Mouse (Mus musculus): ENCODE measurements around the gene Slc6a8.
A peak's percentile ranks its signal among the peaks of the same experiment; 100 is the strongest.

Gene Slc6a8

DNA sequence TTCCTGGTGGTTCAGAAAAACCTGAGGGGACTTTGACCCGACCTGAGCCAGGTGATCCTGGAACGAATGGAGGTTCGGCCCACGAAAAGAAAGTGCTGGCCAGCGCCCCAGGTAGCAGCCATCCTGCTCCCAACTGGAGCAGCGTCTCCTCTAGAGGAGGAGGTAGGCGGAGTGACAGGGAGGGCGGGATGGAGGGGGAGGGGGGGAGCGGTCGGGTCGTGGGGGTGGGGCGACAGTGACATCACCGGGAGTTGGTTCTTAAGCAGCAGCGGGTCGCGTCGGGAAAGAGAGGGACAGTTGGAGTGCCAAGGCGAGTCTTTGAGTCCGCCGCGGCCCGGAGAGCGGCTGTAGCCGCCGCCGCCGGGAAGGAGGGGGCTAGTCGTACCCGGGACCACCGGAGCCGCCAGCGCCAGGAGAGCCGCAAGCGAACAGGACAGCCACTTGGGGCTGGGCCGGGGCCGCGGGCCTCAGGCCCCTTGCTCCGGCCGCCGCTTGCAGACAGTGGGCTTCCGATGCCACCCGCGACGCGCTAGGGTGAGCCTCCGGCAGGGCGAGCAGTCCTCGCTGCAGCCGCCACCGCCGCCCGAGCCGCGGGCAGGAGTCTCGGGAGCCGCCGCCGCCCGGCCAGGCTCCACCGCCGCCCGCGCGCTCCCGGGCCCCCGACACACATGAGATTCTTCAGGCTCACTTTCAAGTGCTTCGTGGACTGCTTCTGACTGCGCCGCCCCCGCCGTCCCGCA is at the start of gene Slc6a8:
Slc6a8 (plus strand) TSS at position 272 of the 740 bp plus-strand sequence.
- peak; percentile 98 for DNase-seq

DNA sequence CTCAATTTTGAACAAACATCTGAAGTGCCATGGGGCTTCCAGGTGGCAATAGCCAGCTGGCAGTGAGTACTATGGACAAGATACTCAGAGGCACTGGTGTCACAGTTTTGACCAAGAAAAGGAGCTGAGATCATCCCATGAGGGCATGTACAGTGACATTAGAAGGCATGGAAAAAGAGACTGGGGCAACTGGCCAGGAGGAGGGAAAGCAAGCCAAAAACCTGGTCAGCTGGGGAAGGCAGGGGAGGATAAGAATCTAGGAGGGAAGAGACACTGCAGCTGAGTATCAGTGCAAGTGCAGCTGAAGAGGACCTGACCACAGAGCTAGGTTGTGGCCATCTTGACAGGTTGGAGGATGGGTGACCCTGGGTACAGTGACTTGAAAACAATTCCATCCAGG is 46.0 kb upstream of the Slc6a8 start:
- peak; percentile 29 for DNase-seq

DNA sequence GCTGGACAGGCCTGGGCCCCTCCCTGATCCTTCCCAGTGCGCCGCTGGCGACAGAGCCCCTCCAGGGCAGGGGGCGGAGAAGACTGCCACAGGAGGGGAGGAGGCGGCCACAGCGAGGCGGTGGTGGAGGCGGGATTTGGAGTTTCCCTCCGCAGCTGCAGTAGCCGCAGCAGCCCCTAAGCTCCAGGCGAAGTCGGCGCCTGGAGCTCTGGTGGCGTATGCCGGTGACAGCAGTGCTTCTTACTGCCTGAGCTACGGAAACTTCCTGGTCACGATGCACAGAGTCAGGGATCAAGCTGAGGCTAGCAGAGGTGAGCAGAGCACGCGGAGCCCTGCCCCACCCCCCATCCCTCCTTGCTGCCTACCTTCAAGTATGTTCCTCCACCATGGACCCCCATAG is 37.5 kb upstream of the Slc6a8 start:
- no peak for DNase-seq

DNA sequence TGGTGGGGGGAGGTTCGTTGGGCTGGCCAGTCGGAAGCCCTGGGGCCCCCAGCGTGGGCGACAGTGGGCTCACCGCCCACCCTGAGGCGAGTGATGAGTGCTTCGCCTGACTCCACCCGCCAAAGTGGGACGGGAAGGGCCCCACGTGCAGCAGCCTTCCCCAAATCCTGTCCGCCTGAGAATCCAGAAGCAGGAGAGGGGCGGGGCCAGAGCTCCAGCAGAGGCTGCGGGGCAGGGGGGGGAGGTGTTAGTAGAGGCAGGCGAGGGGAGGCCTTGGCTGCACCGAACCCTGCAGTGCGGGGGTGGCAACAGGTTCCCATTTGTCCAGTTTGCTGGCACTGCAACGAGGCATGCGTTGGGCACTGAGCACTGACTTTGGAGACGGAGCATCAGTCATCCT is 35.5 kb upstream of the Slc6a8 start:
- no peak for DNase-seq

DNA sequence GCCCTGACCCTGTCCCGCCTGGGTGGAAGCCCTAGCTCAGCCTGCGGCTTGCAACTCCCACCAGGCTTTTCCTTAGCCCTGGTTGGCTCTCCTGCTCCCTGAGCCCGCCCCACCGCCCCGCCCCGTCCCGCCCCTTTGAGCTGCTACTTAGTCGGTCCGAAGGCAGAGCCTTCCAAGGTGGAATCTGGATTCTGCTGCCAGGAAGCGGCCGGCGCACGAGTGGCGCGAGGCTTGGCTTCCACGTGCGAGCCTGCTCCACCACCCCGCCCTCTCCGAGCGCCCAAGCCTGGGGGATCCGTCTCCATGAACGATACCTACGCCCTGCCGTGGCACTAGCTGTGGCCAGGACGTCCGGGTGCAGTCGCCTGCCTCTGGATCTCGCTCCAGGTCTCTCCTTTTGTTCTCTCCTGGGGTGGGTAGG is 33.7 kb upstream of the Slc6a8 start, which contains the start of gene Dusp9:
Dusp9 (plus strand) TSS at position 165 of the 421 bp plus-strand sequence.
- peak; percentile 90 for DNase-seq

DNA sequence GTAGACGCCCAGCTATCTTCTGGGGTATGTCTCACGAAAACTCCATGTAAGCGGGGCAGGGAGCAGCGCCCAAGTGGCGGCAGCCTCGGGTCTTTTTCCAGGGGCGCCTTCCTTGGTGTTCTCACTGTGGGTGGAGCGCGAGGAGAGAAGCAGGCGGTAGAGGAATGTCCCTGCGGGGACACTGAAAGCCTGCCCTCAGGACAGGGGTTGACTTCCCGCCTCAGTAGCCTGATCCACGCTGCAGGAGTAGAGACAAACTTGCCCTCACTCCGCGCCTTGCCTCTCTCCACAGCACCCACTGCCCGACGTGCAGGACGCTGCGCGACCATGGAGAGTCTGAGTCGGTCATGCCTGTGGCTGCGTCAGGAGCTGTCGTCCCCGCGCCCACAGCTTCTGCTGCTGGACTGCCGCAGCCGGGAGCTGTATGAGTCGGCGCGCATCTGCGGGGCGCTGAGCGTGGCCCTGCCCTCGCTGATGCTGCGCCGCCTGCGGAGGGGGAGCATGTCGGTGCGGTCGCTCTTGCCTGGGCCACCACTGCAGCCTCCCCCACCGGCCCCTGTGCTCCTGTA is 33.0 kb upstream of the Slc6a8 start:
- DNase-seq, result no peak

DNA sequence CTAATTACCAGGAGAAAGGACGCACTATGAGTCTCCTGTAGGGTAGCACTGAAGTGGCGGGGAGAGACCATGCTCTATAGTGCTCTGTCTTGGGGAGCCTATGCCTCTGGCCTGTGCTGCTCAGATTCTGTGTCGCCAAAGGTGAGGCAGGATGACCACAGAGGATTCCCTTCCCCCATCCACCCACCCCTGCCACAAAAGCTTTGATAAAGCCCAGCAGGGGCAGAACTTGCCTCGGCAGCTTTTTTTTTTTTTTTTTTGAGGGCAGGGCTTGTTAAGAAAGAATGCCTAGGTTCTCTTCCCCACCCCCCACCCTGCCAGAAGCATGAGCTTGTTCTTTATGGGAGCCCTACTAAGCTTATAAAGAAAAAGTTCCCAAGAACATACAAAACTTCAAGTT is 27.8 kb upstream of the Slc6a8 start:
- DNase-seq, result no peak

DNA sequence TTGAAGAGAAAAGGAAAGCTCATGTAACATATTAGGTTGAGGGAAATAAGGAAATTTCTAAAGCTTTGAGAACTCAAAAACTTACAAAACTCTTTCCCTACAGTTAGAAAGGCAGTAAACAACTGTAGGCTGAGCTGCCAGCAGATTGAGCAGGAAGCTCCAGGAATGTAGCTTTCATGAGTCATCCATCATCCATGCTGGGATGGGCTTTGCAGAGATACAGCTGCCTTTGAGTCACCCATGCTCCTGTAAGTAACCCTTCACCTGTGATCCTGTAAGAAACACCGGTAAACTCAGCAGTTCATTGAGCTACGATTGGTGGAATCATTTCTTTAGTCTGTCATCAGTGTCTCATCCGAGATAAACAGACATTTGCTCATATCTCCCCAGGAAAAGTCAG is 22.1 kb upstream of the Slc6a8 start:
- DNase-seq, result no peak

DNA sequence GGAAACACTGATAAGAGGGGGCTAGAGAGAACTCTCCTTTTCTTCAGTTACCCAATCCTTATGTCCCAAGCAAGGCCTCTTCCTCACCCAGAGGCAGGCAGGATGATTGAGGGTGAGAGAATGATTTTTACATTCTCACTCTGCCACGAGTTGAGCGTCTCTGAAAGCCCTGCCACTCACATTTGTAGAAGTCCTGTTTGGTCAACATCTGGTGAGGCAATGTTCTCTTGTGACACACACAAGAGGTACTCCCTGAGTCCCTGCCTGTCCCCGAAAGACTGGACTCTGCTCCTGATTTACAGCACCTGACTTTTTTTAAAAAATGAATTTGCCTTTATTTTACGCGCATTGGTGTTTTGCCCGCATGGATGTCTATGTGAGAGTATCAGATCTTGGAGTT is 19.6 kb upstream of the Slc6a8 start:
- DNase-seq, result no peak

DNA sequence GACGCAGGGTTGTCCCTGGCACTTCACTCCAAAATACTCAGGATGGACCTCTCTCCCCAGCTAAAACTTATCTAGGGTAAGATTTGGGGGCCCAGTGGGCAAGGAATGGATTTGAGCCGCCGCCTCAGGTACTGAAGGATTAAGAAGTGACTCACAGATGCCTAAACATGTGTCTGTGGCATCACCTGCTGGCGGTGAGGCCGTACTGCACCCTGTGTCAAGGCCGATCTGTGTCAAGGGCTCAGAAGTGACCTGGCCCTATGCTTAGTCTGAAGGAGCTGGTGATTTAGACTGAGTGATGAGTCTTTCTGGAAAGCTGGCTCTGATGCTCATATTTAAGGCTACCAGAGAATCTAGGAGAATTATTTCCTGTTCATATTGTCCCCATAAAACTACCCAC is 18.8 kb upstream of the Slc6a8 start:
- DNase-seq, result peak; percentile 94

DNA sequence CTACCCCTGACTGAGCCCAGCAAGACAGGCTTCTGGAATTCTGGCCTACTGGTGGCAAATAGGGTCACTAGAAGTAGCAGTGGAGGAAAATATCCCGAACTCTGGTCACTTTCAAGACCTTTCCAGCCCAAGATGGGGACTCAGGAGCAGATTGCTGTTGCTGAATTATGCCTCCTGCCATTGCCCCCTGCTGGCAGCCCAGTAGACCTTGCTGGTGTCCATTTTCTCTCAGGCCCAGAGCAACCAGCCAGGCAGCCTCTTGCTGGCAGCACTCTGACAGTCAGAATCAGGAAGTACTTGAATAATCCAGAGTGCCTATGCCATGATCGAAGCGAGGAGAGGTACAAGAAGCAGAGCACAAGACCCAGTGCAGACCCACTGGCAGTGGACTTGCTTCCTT is 17.4 kb upstream of the Slc6a8 start:
- peak; percentile 85 for DNase-seq

DNA sequence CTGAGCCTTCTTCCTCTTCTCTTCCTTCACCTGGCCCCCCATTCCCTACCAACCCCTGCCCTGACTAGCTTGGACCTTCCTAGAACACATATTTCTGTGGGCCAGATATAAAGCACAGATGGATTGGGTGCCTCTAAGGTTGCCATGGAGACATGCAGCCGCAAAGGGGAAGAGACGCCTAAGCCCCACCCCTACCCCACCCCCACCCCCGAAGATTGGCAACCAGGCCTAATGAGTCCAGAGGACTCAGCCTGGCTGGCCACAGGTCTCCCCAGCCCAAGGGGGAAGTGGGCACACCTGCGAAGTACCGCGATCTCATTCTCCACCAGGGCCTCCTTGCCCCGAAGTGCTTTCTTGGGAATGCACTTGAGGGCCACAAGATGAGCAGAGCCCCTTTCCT is 14.6 kb upstream of the Slc6a8 start:
- peak; percentile 76 for DNase-seq

DNA sequence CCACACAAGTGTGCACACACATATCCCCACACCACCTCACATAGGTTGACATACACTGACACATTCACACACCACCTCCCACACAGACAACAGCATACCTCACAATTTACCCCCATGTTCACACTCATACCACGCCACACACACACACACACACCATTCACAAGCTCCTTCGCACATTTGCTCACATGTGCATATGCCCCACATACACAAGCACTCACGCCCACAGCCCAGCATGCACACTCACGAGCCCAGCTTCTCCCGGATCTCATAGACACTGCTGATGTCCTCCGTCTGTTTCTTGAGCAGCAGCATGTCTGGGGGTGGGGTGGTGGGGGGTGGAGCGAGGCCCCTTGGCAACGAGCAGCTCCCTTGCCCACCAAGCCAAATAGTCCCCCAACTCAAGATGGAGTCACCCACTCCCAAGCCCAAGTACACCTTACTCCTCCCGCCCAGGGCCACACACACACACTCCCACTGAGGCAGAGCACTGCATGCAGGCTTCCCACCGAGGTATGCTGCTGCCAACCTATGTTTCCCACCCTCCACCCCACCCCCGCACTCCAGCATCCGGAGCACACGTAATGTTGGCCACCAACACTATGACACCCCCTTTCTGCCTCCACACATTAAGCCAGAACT is 13.9 kb upstream of the Slc6a8 start:
- DNase-seq, result peak; percentile 71

DNA sequence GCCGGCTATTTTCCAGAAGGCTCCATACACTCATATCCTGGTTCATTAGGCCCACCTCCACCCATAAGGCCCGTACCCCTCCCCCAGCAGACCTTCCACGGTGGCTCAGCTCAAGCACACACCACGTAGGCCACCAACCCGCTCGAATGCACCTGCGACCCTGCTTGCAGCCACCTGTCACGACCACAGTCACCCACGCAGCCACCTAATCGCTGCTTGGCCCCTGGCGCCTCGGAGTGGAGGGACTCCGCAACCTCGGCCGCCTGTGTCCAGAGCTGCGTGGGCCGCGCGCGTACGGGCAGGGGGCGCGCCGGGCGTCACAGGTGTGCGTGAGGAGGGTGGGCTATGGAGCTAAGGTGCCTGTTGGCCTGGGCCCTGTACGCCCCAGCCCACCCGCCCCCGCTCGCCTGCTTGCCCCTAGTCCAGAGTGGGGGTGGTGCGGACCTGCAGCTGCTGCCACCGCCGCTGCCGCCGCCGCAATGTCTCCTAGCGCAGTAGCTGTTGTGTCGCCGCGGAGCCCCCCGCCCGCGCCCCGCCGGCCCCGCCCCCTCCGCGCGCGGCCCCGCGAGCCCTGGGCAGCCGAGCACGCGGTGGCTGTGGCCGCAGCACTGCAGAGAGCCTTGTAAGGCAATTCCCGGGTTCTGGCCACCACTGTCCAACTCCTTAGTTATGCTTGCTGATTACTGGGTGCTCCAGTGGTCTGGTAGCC is 13.2 kb upstream of the Slc6a8 start, which contains the start of gene Pnck:
Pnck (minus strand) TSS at position 543 of the 709 bp plus-strand sequence.
- DNase-seq, result peak; percentile 89

DNA sequence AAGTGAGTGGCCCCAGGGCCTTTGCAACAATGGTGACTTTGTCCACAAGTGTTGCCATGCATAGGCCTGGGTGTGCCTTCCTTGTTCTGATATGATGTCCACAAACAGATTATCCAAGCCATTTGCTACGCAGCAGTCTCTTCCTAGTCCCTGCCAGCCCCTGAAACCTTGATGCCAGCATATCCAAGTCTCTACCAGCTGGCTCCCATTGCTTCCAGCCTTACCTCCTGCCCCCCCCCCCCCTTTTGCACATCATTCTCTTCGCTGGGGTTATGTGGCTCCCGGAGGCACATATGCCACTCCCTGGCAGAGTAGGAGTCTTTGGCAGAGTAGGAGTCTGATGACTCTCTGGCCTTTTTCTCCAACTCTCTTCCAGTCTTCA is 12.7 kb upstream of the Slc6a8 start:
- DNase-seq, result no peak

DNA sequence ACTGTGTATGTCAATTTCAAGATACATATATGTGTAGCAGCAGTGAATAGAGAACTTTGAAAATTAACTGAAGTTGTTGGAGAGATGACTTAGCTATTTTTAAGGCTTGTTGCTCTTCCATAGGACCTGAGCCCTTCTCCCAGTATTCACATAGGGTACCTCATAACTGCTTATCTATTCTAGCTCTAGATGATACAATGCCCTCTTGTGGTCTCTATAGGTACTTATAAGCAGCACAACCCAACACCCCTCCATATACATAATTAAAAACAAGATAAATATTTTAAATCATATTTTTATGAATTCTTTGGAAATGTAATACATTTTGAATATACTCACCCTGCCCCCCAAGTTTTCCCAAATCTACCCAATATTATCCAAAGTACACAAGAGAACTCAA is 9.8 kb upstream of the Slc6a8 start:
- DNase-seq, result no peak

DNA sequence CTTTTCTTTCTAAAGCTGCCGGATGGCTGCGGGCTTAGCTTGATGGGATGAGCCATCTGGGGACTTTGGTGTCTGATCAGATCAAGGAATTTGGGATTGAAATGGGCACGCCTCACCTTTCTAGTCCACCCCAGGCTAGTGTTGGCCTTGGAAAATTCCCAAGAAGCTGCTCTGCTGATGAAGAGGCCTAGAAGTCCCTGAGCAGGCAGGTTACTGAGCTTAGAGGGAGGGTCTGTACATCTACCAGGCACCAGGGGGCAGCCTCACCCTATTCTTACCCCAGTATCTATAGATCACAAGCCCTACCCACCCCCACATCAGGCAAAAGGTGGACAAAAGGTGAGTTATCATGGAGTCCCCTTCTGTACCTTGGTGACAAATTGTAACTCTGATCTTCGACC is 919 bp upstream of the Slc6a8 start:
- DNase-seq, result peak; percentile 91

DNA sequence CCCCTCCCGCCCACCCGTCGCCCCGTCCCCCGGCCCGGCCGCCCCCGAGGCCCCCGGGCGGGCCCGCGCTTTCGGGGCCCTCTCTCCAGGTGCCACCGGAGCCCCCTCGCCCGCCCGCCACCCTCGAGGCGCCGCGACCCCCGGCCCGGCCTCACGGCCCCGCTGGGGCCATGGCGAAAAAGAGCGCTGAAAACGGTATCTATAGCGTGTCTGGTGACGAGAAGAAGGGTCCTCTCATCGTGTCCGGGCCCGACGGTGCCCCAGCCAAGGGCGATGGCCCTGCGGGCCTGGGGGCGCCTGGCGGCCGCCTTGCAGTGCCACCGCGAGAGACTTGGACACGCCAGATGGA is 643 bp downstream of the Slc6a8 start:
- DNase-seq, result peak; percentile 75

DNA sequence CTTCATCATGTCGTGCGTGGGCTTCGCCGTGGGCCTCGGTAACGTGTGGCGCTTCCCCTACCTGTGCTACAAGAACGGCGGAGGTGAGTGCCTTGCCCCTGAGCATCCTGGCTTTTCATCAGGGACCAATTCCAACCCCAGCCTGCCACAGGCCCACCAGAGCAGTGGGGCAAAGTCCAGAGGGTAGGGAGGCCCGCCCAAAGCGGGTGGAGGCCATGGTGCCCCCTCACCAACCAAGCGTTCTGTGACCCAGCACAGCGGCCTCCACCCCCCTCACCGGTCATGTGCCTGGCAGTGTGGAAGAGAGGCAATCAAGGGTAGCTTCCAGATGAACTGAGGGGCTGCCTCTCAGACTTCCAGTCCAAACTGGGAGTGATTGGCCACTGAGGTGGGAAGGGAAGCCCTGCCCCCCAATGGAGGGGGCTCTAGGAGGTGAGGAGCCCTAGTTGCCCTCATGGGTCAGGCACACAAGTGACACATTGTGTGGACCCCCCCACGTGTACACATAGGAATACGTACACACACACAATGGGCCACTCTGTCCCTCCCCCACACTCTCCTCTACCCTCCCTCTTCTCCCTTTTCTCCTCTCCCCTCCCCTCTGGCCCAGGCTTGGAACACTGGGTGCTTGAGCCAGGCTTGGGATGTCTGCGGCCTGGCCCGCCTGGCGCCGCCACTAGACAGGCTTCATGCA is 1.2 kb downstream of the Slc6a8 start:
- DNase-seq, result peak; percentile 96

DNA sequence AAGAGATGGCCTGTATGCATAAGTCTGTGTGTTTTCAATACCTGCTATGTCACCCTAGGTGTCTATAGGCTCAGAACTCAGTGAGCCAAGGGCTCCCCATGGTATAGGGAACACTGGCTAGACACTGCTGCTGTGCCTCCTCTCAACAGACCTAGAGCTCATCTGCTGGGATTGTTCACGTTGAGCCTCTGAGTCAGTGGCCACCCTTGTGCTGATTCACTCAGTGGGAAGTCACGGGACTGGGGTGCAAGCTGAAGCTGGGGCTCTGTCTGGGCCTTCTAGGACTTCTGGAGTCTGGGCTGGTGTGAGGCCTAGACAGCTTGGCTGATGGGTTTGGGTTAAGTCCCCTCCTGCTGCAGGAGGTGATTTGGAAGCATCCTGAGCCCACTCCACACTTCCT is 2.3 kb downstream of the Slc6a8 start:
- no peak for DNase-seq

DNA sequence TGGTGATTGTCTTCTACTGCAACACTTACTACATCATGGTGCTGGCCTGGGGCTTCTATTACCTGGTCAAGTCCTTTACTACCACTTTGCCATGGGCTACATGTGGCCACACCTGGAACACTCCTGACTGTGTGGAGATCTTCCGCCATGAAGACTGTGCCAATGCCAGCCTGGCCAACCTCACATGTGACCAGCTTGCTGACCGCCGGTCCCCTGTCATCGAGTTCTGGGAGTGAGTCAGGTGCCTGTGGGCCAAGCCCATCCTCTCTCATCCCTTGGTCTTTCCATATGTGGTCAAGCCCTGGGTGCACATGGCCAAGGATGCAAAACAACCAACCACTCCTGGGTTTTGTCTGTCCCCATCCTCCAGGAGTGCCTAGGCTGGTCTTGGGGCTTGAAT is 3.7 kb downstream of the Slc6a8 start:
- DNase-seq, result peak; percentile 84

DNA sequence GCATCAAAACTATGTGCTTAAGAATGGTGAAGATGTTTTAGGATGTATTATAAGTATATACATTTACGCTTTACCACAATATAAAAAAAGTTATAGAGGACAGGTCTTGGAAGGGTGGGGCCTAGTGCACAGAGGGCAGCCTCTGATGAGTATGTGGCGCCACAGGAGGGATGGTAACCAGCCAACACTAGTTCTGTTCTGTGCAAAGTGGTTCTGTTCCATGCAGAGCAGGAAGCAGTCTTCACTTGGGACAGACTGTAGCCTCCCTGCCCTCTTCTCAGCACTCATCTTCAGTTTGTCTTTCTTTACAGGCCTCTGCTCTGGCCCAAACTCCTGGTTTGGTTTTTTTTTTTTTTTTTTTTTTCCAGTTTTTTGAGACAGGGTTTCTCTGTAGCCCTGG is 11.2 kb downstream of the Slc6a8 start:
- DNase-seq, result peak; percentile 9

DNA sequence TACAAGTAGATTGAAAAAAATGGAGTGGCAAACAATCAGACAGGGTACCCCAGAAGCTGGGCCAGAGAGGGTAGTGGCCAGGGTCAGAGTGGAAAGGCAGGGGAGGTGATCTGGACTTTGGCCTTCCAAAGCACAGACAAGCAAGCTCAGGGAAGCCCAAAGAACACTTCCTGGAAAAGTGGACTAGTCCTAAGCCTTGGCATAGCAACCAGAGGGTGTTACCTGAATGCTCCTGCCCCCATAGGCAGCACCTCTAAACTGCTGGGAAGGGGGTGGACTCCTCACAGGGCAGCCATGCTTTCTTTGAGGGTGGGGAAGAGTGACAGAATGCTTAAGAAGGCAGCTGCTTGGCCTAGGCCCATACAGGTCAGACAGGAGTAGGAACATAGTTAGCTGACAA is 12.0 kb downstream of the Slc6a8 start:
- DNase-seq, result peak; percentile 65
